Mouse (Mus musculus) lung, embryonic 16.5 days (tissue): Measurements from ENCODE around the gene Snx9. TPM values are rescaled to one million over a fixed set of nuclear protein-coding genes. Genes with fewer than 3 reads are reported as not detected.
A peak's percentile ranks its signal among the peaks of the same experiment; 100 is the strongest.

Experiments used
- ATAC-seq: fragments of 200-750 bp; cut with Nextera tagmentation; 2 replicates; pipeline ENCODE4 v1.8.0; 2017; ENCODE audit warnings: low read depth, mild to moderate bottlenecking, moderate library complexity
- H3K27ac ChIP-seq: fragments of 300-500 bp; sonication (generic); 2 replicates; pipeline ENCODE4 v1.5.1; 2014; ENCODE audit warnings: mild to moderate bottlenecking, control low read depth, low read length
- H3K27me3 ChIP-seq: fragments of 300-500 bp; sonication (generic); 2 replicates; pipeline ENCODE4 v1.6.1; 2014; ENCODE audit warnings: low read depth, low read length, mixed read lengths; ENCODE audit not compliant: control insufficient read depth, insufficient read depth
- H3K36me3 ChIP-seq: fragments of 300-500 bp; sonication (generic); 2 replicates; pipeline ENCODE4 v1.6.1; 2014; ENCODE audit warnings: low read length; ENCODE audit not compliant: control insufficient read depth, insufficient read depth
- H3K4me1 ChIP-seq: fragments of 300-500 bp; sonication (generic); replicated peaks from 2 replicates; pipeline ENCODE4 v1.6.1; 2014; ENCODE audit warnings: low read length, mixed read lengths; ENCODE audit not compliant: control insufficient read depth, insufficient read depth
- H3K4me2 ChIP-seq: fragments of 300-500 bp; sonication (generic); 2 replicates; pipeline ENCODE4 v1.6.1; 2014; ENCODE audit warnings: low read depth, low read length, control low read depth
- H3K4me3 ChIP-seq: fragments of 300-500 bp; sonication (generic); 2 replicates; pipeline ENCODE4 v1.5.1; 2014; ENCODE audit warnings: mild to moderate bottlenecking, low read length, control low read depth
- H3K9ac ChIP-seq: fragments of 300-500 bp; sonication (generic); 2 replicates; pipeline ENCODE4 v1.6.1; 2014; ENCODE audit warnings: low read length, control low read depth
- H3K9me3 ChIP-seq: fragments of 300-500 bp; sonication (generic); 2 replicates; pipeline ENCODE4 v1.6.1; 2016; ENCODE audit warnings: low read length; ENCODE audit not compliant: control insufficient read depth
- WGBS: fragments of 180-500 bp; shearing (Covaris S2); extraction: QIAGEN DNeasy Blood & Tissue Kit; methylation state at CpG from one replicate; pipeline ENCODE4 v1.1.7; 2014; 5-methylcytosine and 5-hydroxymethylcytosine counted together
- polyA plus RNA-seq: library from polyadenylated mRNA; unstranded; fragments of >200 nt; fragmentation: Nextera tagmentation; extraction: Ambion mirVana; gene quantifications from 2 replicates; pipeline ENCODE4 v1.2.1, GENCODE M21; 2015

Gene Snx9
- polyA plus RNA-seq, 1 experiment from 2014 or later, result 25.1 TPM

DNA sequence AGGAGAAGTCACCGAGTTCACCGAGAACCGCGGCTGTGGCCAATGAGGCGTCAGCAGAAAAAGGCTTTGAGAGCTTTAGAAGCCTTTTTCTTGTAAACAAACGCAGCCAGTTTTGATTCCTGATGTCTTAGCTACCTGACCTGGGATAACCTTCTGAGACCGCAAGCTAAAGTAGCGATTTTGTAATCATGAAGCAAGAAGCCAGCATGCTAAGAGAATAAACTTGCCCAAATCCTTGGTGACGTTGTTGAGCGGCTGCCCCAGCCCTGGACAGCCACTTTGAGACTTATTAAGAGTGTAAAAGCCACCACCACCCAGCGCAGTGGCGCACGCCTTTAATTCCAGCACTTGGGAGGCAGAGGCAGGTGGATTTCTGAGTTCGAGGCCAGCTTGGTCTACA lies 95.1 kb downstream of the Snx9 start:
- no peaks in the 10 kb centered on the region; the same call in 1 of the 2 replicates for H3K36me3 ChIP-seq
- no peaks in the 10 kb centered on the region for H3K9me3 ChIP-seq
- H3K4me3 ChIP-seq, result no peak overlapping the region
- 61% methylated on average over 14 of the region's 14 CpGs for WGBS
- no peak overlapping the region for H3K4me2 ChIP-seq
- no peak for ATAC-seq
- no peak overlapping the region for H3K27ac ChIP-seq
- peaks cover 10% of the 10 kb centered on the region for H3K4me1 ChIP-seq
- peaks cover 6% of the 10 kb centered on the region for H3K27me3 ChIP-seq
- H3K9ac ChIP-seq, result no peak overlapping the region

DNA sequence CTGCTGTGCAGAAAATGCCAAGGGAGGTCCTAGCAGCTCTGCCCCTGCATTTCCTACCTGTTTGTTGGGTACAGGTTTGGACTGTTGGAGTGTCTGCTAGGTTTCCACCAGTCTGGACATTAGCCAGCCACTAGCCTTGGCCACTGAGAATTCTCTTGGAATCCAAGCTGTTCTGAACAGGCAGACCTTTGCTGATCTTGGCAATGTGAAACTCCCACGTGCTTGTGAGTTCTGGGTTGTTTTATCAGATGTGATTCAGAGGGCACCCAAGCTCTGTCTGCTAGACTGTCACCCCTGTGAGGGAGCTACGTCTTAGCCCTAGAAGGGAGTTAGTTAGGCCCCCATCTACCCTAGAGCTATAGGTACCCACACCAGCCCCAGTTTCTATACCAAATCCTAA lies 96.3 kb downstream of the Snx9 start:
- Histone ChIP-seq H3K4me2 (no peak overlapping the region), H3K27ac (no peak overlapping the region), H3K4me3 (no peak overlapping the region), H3K9me3 (no peaks in the 10 kb centered on the region), H3K27me3 (peaks cover 6% of the 10 kb centered on the region), H3K9ac (no peak overlapping the region), H3K4me1 (peaks cover 16% of the 10 kb centered on the region), H3K36me3 (no peaks in the 10 kb centered on the region; the same call in 1 of the 2 replicates)
- WGBS, result 50% methylated on average over 2 of the region's 2 CpGs
- ATAC-seq, result no peak

DNA sequence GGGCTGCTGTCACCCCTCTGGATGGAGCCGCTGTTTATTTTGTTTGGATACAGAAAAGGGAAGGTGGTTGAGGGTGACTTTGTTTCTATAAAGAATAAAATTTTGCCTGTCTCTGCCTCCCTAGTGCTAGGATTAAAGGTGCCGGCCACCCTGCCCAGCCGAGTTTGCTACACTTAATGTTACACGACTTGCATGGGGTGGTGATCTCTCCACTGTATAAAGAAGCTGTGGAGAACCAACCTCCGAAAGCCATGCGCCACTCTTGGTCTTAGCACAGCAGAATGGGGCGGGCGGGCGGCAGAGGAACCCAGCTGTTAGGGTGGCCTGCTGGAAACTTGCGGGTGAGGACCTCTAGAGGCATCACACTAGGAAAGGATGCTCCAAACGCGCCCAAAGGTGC lies 98.7 kb downstream of the Snx9 start:
- 55% methylated on average over 12 of the region's 12 CpGs for WGBS
- Histone ChIP-seq H3K4me2 (no peak overlapping the region), H3K4me3 (no peak overlapping the region), H3K9ac (no peak overlapping the region), H3K4me1 (peaks cover 15% of the 10 kb centered on the region), H3K27me3 (peaks cover 6% of the 10 kb centered on the region), H3K27ac (no peak overlapping the region), H3K36me3 (no peaks in the 10 kb centered on the region), H3K9me3 (no peaks in the 10 kb centered on the region)
- ATAC-seq, result no peak

DNA sequence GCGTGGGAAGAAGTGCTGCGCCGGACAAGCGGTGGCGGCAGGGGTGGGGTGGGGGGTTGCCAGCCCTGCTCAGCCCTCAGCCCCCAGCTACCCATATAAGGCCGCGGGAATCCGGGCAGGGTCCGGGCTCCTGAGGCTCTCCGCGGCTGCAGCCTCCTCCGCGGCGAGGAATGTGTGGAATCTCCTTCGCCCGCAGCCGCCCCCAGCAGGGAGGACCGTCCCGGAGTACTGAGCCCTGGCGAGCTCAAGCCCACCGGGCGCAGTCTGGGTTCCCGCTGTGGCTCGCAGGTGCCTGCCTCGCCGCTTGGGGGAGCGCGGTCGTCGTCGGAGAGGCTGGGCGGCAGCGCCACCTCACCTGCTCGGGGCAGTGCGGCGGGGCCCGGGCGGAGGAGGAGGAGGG lies 99.7 kb downstream of the Snx9 start:
- WGBS, result under 1% methylated on average over 29 of the region's 38 CpGs
- Histone ChIP-seq H3K36me3 (no peaks in the 10 kb centered on the region), H3K4me3 (peak overlapping the region; percentile 79), H3K9ac (peak overlapping the region; percentile 70), H3K4me1 (peaks cover 13% of the 10 kb centered on the region; the same call in 1 of the 2 replicates), H3K27ac (no peak overlapping the region), H3K4me2 (peak overlapping the region; percentile 94), H3K9me3 (no peaks in the 10 kb centered on the region), H3K27me3 (peaks cover 6% of the 10 kb centered on the region)
- peak; percentile 92 for ATAC-seq

DNA sequence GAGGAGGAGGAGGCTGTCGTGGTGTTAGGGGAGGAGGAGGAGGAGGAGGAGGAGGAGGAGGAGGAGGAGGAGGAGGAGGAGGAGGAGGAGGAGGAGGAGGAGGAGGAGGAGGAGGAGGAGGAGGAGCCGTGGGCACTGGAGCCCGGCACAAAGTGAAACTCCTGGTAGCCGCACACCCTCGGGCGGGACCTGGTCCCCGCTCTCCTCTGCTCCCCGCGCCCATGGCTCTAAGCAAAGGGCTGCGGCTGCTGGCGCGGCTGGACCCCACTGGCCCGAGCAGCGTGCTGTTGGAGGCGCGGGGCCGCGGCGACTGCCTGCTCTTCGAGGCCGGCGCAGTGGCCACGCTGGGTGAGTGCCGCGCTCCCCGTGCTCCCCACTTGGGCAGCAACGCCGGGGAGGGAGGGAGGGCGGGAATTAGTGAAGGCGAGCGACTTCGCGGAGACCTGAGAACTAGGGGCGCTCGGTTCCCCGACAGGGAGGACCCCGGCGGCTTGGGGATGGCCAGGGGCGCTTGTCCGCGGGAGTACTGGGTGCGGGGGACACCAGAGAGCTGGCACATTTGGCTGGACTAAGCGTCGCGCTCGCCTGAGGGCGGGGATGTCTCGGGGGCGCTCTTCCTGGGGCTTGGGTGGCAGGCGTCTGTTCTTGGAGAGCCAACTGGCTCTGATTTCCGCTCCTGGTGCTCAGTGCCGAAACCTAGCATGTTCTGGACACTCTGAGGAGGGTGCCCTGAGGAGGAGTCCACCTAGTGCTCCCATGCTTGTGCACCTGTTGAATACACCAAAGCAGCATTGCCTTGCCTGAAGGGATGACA lies 100.3 kb downstream of the Snx9 start, which contains the start of gene Synj2:
Gene Synj2 (plus strand): TSS at position 51 of the 814 bp plus-strand sequence.
- Histone ChIP-seq H3K27me3 (peaks cover 6% of the 10 kb centered on the region), H3K36me3 (no peaks in the 10 kb centered on the region), H3K9me3 (no peaks in the 10 kb centered on the region), H3K4me3 (peak within 1 kb of the TSS; percentile 79), H3K27ac (peak within 1 kb of the TSS; percentile 73), H3K4me2 (peak within 1 kb of the TSS; percentile 94), H3K4me1 (peaks cover 13% of the 10 kb centered on the region; the same call in 1 of the 2 replicates), H3K9ac (peak within 1 kb of the TSS; percentile 84)
- under 1% methylated on average over 41 of the region's 52 CpGs for whole genome bisulfite sequencing
- ATAC-seq, result peak; percentile 73

DNA sequence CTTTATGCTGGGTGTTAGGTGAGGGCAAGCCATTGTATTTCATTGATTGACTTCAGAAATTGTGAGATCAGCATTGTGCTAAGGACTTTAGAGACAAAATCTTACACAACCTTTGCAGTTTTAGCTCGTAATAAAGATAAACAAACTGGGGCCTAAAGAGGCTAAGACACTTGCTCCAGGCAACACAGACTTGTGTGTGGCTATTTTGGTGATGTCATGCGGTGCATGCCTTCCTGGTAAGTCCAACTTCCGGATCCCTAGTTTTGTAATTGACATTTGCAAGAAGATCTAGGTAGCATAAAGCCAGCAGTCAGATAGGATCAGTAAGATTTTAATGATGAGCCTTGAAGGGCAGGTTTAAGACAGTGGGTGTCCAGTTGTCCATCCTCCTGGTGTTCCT lies 101.0 kb downstream of the Snx9 start:
- Histone ChIP-seq H3K9me3 (no peaks in the 10 kb centered on the region), H3K4me3 (peak overlapping the region; percentile 79), H3K27ac (no peak overlapping the region), H3K4me2 (peak overlapping the region; percentile 94), H3K9ac (peak overlapping the region; percentile 84), H3K36me3 (no peaks in the 10 kb centered on the region), H3K4me1 (peaks cover 13% of the 10 kb centered on the region; the same call in 1 of the 2 replicates), H3K27me3 (peaks cover 6% of the 10 kb centered on the region)
- 52% methylated on average over 3 of the region's 3 CpGs for WGBS
- no peak for ATAC-seq

DNA sequence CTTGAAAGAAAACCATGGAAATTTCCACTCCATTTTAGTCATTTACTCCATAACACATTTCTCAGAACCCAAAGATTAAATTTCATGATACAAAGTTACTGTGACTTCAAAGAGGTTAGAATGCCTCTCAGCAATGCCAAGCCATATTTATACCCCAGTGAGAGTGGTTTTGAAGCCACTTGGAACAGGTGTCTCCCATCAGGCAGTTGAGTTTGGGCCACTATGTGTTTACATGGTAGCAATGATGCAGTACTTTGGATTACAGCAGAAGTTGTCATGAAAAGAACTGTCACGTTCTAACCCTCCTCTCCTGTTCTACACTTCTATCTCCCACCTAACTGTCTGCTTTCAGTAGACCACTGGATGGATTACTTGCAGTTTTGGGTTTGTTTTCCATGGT lies 101.9 kb downstream of the Snx9 start:
- H3K4me3 ChIP-seq, result no peak overlapping the region
- no peak overlapping the region for H3K4me2 ChIP-seq
- H3K9ac ChIP-seq, result no peak overlapping the region
- whole genome bisulfite sequencing, result 42% methylated on average over 1 of the region's 1 CpGs
- no peak for ATAC-seq
- no peaks in the 10 kb centered on the region for H3K36me3 ChIP-seq
- no peaks in the 10 kb centered on the region for H3K9me3 ChIP-seq
- peaks cover 13% of the 10 kb centered on the region; the same call in 1 of the 2 replicates for H3K4me1 ChIP-seq
- peaks cover 6% of the 10 kb centered on the region for H3K27me3 ChIP-seq
- no peak overlapping the region for H3K27ac ChIP-seq

DNA sequence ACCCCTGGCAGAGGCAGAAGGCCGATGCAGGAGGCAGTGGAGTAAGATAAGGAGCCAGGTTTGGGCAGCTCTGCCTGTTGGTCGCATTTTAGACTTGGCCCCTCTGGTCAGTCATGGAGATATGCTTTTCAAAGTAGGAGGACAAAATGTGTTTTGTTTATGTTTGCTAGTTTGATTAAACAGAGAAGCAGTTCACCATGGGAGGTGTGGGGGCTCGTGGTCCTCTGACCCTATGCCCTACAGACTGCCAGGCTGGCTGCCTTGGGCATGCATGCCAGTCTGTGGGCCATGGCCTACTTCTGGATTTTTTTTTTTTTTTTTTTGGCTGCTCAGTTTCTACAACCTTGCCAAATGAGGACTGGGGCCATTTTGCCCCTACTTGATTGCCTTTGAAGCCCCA lies 105.9 kb downstream of the Snx9 start:
- no peak overlapping the region for H3K9ac ChIP-seq
- WGBS, result 51% methylated on average over 3 of the region's 3 CpGs
- ATAC-seq, result no peak

DNA sequence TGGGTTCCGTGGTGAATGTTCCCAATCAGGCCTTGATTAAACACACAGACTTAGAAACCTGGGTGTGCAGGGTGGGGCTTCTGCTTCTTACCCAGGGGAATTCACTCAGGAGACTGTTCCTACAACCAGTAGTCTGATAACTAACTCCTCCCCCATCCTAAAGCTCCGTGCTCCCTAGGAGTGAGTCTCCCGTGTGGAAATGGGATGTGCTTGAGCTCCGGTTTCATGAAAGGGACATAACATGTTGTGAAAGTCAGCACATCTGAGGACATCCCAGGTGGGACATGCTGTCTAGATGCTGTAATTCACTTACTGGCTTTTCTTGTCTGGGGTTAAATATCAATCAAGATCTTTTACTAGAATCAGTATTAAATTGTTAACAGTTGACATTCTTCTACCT lies 111.3 kb downstream of the Snx9 start:
- H3K4me3 ChIP-seq, result no peak overlapping the region
- H3K9me3 ChIP-seq, result no peaks in the 10 kb centered on the region
- no peak for ATAC-seq
- H3K27ac ChIP-seq, result no peak overlapping the region
- WGBS, result 71% methylated on average over 4 of the region's 4 CpGs
- no peaks in the 10 kb centered on the region for H3K4me1 ChIP-seq
- no peaks in the 10 kb centered on the region for H3K27me3 ChIP-seq
- no peaks in the 10 kb centered on the region for H3K36me3 ChIP-seq
- H3K9ac ChIP-seq, result no peak overlapping the region
- no peak overlapping the region for H3K4me2 ChIP-seq

More for the DNA sequence above, 105.9 kb downstream of the Snx9 start:
- no peaks in the 10 kb centered on the region; the same call in 1 of the 2 replicates for H3K27me3 ChIP-seq
- H3K9me3 ChIP-seq, result no peaks in the 10 kb centered on the region
- peaks cover 4% of the 10 kb centered on the region; the same call in 1 of the 2 replicates for H3K4me1 ChIP-seq
- no peaks in the 10 kb centered on the region for H3K36me3 ChIP-seq
- H3K4me3 ChIP-seq, result no peak overlapping the region
- H3K4me2 ChIP-seq, result no peak overlapping the region
- no peak overlapping the region for H3K27ac ChIP-seq
